Mouse (Mus musculus) limb, embryonic 15.5 days (tissue): ENCODE measurements at regions not wholly inside any gene's neighbourhood (a gene's known extent, or its start where the extent isn't known, plus 50 kb on each side); places are given as distances from the start of the nearest gene placed in this dataset.

ENCODE experiments used
- ATAC-seq: fragments of 200-750 bp; cut with Nextera tagmentation; 2 replicates; pipeline ENCODE4 v1.8.0; 2017; ENCODE audit warnings: low read depth, moderate TSS enrichment; ENCODE audit not compliant: insufficient number of reproducible peaks, low FRiP score, low TSS enrichment
- H3K27ac ChIP-seq: fragments of 300-500 bp; sonication (generic); 2 replicates; pipeline ENCODE4 v1.5.1; 2015; ENCODE audit warnings: moderate library complexity, mild to moderate bottlenecking, inconsistent platforms
- H3K27me3 ChIP-seq: fragments of 300-500 bp; sonication (generic); 2 replicates; pipeline ENCODE4 v1.6.1; 2015; ENCODE audit warnings: inconsistent platforms
- H3K36me3 ChIP-seq: fragments of 300-500 bp; sonication (generic); 2 replicates; pipeline ENCODE4 v1.6.1; 2015; ENCODE audit warnings: inconsistent platforms
- H3K4me1 ChIP-seq: fragments of 300-500 bp; sonication (generic); 2 replicates; pipeline ENCODE4 v1.6.1; 2015; ENCODE audit warnings: inconsistent platforms
- H3K4me2 ChIP-seq: fragments of 300-500 bp; sonication (generic); 2 replicates; pipeline ENCODE4 v1.6.1; 2015; ENCODE audit warnings: mild to moderate bottlenecking, inconsistent platforms
- H3K4me3 ChIP-seq: fragments of 300-500 bp; sonication (generic); 2 replicates; pipeline ENCODE4 v1.5.1; 2015; ENCODE audit warnings: mild to moderate bottlenecking, inconsistent platforms
- H3K9ac ChIP-seq: fragments of 300-500 bp; sonication (generic); 2 replicates; pipeline ENCODE4 v1.6.1; 2015; ENCODE audit warnings: inconsistent platforms
- H3K9me3 ChIP-seq: fragments of 300-500 bp; sonication (generic); 2 replicates; pipeline ENCODE4 v1.6.1; 2016; ENCODE audit warnings: inconsistent platforms
- WGBS: fragments of 180-500 bp; shearing (Covaris S2); methylation state at CpG from one replicate; pipeline ENCODE4 v1.1.7; 2015; 5-methylcytosine and 5-hydroxymethylcytosine counted together

GRCm38 (mm10) chr6:88984170-88984569 is 82.1 kb downstream of the Tpra1 start:
- H3K4me1 ChIP-seq = no peaks in the 10 kb centered on the region
- 81% methylated on average over 4 of the region's 4 CpGs for WGBS
- H3K4me3 ChIP-seq = no peak overlapping the region
- ATAC-seq = no peak
- no peaks in the 10 kb centered on the region for H3K36me3 ChIP-seq
- H3K9ac ChIP-seq = no peak overlapping the region
- H3K27me3 ChIP-seq = no peaks in the 10 kb centered on the region
- no peak overlapping the region for H3K27ac ChIP-seq
- H3K9me3 ChIP-seq = no peaks in the 10 kb centered on the region
- H3K4me2 ChIP-seq = no peak overlapping the region

- 41% methylated on average over 4 of the region's 4 CpGs for WGBS
- ATAC-seq = no peak
- H3K9ac ChIP-seq = no peak overlapping the region
These were observed 82.8 kb downstream of the Tpra1 start for GRCm38 (mm10) chr6:88984863-88985262.

GRCm38 (mm10) chr6:88988551-88988950 is 86.5 kb downstream of the Tpra1 start:
- Histone ChIP-seq H3K9me3 (no peaks in the 10 kb centered on the region), H3K27ac (no peak overlapping the region), H3K4me3 (no peak overlapping the region), H3K36me3 (no peaks in the 10 kb centered on the region), H3K4me1 (no peaks in the 10 kb centered on the region), H3K27me3 (no peaks in the 10 kb centered on the region), H3K4me2 (no peak overlapping the region), H3K9ac (no peak overlapping the region)
- no peak for ATAC-seq
- WGBS = 90% methylated on average over 10 of the region's 10 CpGs

More at GRCm38 (mm10) chr6:88984863-88985262, 82.8 kb downstream of the Tpra1 start:
- H3K36me3 ChIP-seq = no peaks in the 10 kb centered on the region
- H3K4me1 ChIP-seq = no peaks in the 10 kb centered on the region
- no peak overlapping the region for H3K4me3 ChIP-seq
- H3K9me3 ChIP-seq = no peaks in the 10 kb centered on the region
- no peaks in the 10 kb centered on the region for H3K27me3 ChIP-seq
- H3K27ac ChIP-seq = no peak overlapping the region
- H3K4me2 ChIP-seq = no peak overlapping the region

GRCm38 (mm10) chr6:88989617-88990299 is 87.7 kb downstream of the Tpra1 start:
- H3K4me2 ChIP-seq = no peak overlapping the region
- no peaks in the 10 kb centered on the region for H3K27me3 ChIP-seq
- no peak overlapping the region for H3K9ac ChIP-seq
- 65% methylated on average over 6 of the region's 6 CpGs for WGBS
- no peak overlapping the region for H3K4me3 ChIP-seq
- H3K36me3 ChIP-seq = no peaks in the 10 kb centered on the region
- H3K9me3 ChIP-seq = no peaks in the 10 kb centered on the region
- ATAC-seq = no peak
- H3K4me1 ChIP-seq = no peaks in the 10 kb centered on the region
- no peak overlapping the region for H3K27ac ChIP-seq

GRCm38 (mm10) chr6:88990300-88990685 is 88.2 kb downstream of the Tpra1 start:
- Histone ChIP-seq H3K9me3 (no peaks in the 10 kb centered on the region), H3K4me3 (no peak overlapping the region), H3K36me3 (no peaks in the 10 kb centered on the region), H3K4me1 (no peaks in the 10 kb centered on the region), H3K4me2 (no peak overlapping the region), H3K27me3 (no peaks in the 10 kb centered on the region), H3K27ac (no peak overlapping the region), H3K9ac (no peak overlapping the region)
- ATAC-seq = no peak
- WGBS = 19% methylated on average over 1 of the region's 1 CpGs

GRCm38 (mm10) chr6:88995077-88995476 is 93.0 kb downstream of the Tpra1 start:
- WGBS = 85% methylated on average over 3 of the region's 3 CpGs
- no peak overlapping the region for H3K4me3 ChIP-seq

GRCm38 (mm10) chr6:88998927-88999722 is 97.1 kb downstream of the Tpra1 start:
- H3K9me3 ChIP-seq = no peaks in the 10 kb centered on the region
- WGBS = 80% methylated on average over 3 of the region's 3 CpGs
- H3K9ac ChIP-seq = no peak overlapping the region
- no peak overlapping the region for H3K4me3 ChIP-seq
- no peak overlapping the region for H3K4me2 ChIP-seq
- H3K27ac ChIP-seq = no peak overlapping the region
- H3K4me1 ChIP-seq = no peaks in the 10 kb centered on the region
- no peaks in the 10 kb centered on the region for H3K36me3 ChIP-seq
- ATAC-seq = no peak
- H3K27me3 ChIP-seq = no peaks in the 10 kb centered on the region

More at GRCm38 (mm10) chr6:88995077-88995476, 93.0 kb downstream of the Tpra1 start:
- H3K4me2 ChIP-seq = no peak overlapping the region
- H3K27ac ChIP-seq = no peak overlapping the region
- no peak for ATAC-seq
- no peaks in the 10 kb centered on the region for H3K9me3 ChIP-seq
- H3K36me3 ChIP-seq = no peaks in the 10 kb centered on the region
- H3K9ac ChIP-seq = no peak overlapping the region
- H3K4me1 ChIP-seq = no peaks in the 10 kb centered on the region
- no peaks in the 10 kb centered on the region for H3K27me3 ChIP-seq

- Histone ChIP-seq H3K9ac (no peak overlapping the region), H3K36me3 (no peaks in the 10 kb centered on the region), H3K4me1 (no peaks in the 10 kb centered on the region), H3K27me3 (no peaks in the 10 kb centered on the region), H3K4me2 (no peak overlapping the region), H3K4me3 (no peak overlapping the region), H3K9me3 (no peaks in the 10 kb centered on the region), H3K27ac (no peak overlapping the region)
- 41% methylated on average over 14 of the region's 14 CpGs for WGBS
- no peak for ATAC-seq
These were observed 98.3 kb downstream of the Tpra1 start for GRCm38 (mm10) chr6:89000359-89000758.

GRCm38 (mm10) chr6:89003197-89003923 is 101.3 kb downstream of the Tpra1 start:
- H3K9ac ChIP-seq = no peak overlapping the region
- H3K27me3 ChIP-seq = no peaks in the 10 kb centered on the region
- peaks cover 3% of the 10 kb centered on the region; the same call in 1 of the 2 replicates for H3K4me1 ChIP-seq
- 48% methylated on average over 5 of the region's 6 CpGs for WGBS
- H3K4me3 ChIP-seq = no peak overlapping the region
- no peak overlapping the region for H3K27ac ChIP-seq
- 0 out of 2 replicates have a peak, but pooled peaks have one; percentile 32 for ATAC-seq
- no peaks in the 10 kb centered on the region for H3K9me3 ChIP-seq
- no peaks in the 10 kb centered on the region for H3K36me3 ChIP-seq
- H3K4me2 ChIP-seq = no peak overlapping the region

- Histone ChIP-seq H3K4me3 (no peak overlapping the region), H3K27me3 (no peaks in the 10 kb centered on the region), H3K36me3 (no peaks in the 10 kb centered on the region), H3K27ac (no peak overlapping the region), H3K4me1 (peaks cover 11% of the 10 kb centered on the region; the same call in 1 of the 2 replicates), H3K4me2 (no peak overlapping the region), H3K9ac (no peak overlapping the region), H3K9me3 (no peaks in the 10 kb centered on the region)
- no peak for ATAC-seq
- WGBS = 45% methylated on average over 4 of the region's 4 CpGs
These were observed 103.0 kb downstream of the Tpra1 start for GRCm38 (mm10) chr6:89005094-89005493.

- no peak overlapping the region for H3K4me3 ChIP-seq
- WGBS = 38% methylated on average over 17 of the region's 17 CpGs
- ATAC-seq = no peak
- H3K9ac ChIP-seq = no peak overlapping the region
- H3K9me3 ChIP-seq = no peaks in the 10 kb centered on the region
- no peak overlapping the region for H3K4me2 ChIP-seq
- H3K4me1 ChIP-seq = peaks cover 11% of the 10 kb centered on the region; the same call in 1 of the 2 replicates
- no peaks in the 10 kb centered on the region for H3K36me3 ChIP-seq
- H3K27ac ChIP-seq = no peak overlapping the region
- no peaks in the 10 kb centered on the region for H3K27me3 ChIP-seq
These were observed 104.9 kb downstream of the Tpra1 start for GRCm38 (mm10) chr6:89006997-89007396.

- Histone ChIP-seq H3K4me3 (no peak overlapping the region), H3K36me3 (no peaks in the 10 kb centered on the region), H3K27me3 (no peaks in the 10 kb centered on the region), H3K4me1 (peaks cover 11% of the 10 kb centered on the region; the same call in 1 of the 2 replicates), H3K4me2 (no peak overlapping the region), H3K27ac (no peak overlapping the region), H3K9me3 (no peaks in the 10 kb centered on the region), H3K9ac (no peak overlapping the region)
- 82% methylated on average over 2 of the region's 2 CpGs for WGBS
- ATAC-seq = no peak
These were observed 105.5 kb downstream of the Tpra1 start for GRCm38 (mm10) chr6:89007516-89007915.
